Comparison of ENCODE assay signal across 14 mouse cellular contexts in genomic region chr8:12775302-12775975, GRCm38 (mm10). TPM values are rescaled to one million over a fixed set of nuclear protein-coding genes. Genes with fewer than 3 reads are reported as not detected.
DNase-seq lines count a peak whose midpoint lies in the region; ATAC-seq and TF ChIP-seq lines count a peak whose summit lies in the region.
"Had no signal": no experiment of that assay in that cellular context is flagged by ENCODE, and none has a peak within 500 bp of the region (broad histone marks: within the 10 kb centered on the region; RNA-seq: fewer than 3 reads in every experiment).

No protein-coding gene starts in this region.

- no peaks in the 10 kb centered on the region for H3K36me3 ChIP-seq in limb, embryonic 13.5 days
- H3K36me3 ChIP-seq in limb, embryonic 10.5 days, result no peaks in the 10 kb centered on the region
- H3K36me3 ChIP-seq in heart, embryonic 10.5 days, result no peaks in the 10 kb centered on the region
- H3K36me3 ChIP-seq in heart, embryonic 14.5 days (ENCODE audit: control insufficient read depth, insufficient read depth, low read length), result no peaks in the 10 kb centered on the region
- no peaks in the 10 kb centered on the region for H3K36me3 ChIP-seq in intestine, postnatal 0 days (ENCODE audit: control insufficient read depth, insufficient read depth)
- H3K36me3 ChIP-seq: forebrain, embryonic 15.5 days; midbrain, embryonic 13.5 days had no signal

- H3K9ac ChIP-seq in limb, embryonic 13.5 days, result 0 out of 2 replicates have a peak overlapping the region, but pooled peaks have one; percentile 1
- H3K9ac ChIP-seq in heart, embryonic 14.5 days (ENCODE audit: low read length), result peak overlapping the region; percentile 52; the same call in 1 of the 2 replicates
- no peak overlapping the region for H3K9ac ChIP-seq in intestine, postnatal 0 days (ENCODE audit: low read depth, low read length)
- H3K9ac ChIP-seq: forebrain, embryonic 15.5 days; liver, postnatal 0 days; midbrain, embryonic 13.5 days had no signal

- no peak for ATAC-seq in limb, embryonic 13.5 days (ENCODE audit: low FRiP score, low read depth)
- 0 out of 2 replicates have a peak, but pooled peaks have one; percentile 54 for ATAC-seq in heart, embryonic 14.5 days (ENCODE audit: insufficient number of reproducible peaks, insufficient read depth, low FRiP score, low read depth)
- peak; percentile 49 for ATAC-seq in intestine, postnatal 0 days
- ATAC-seq: forebrain, embryonic 15.5 days; liver, postnatal 0 days; midbrain, embryonic 13.5 days had no signal

- H3K27ac ChIP-seq in limb, embryonic 13.5 days, result no peak overlapping the region
- no peak overlapping the region for H3K27ac ChIP-seq in limb, embryonic 10.5 days
- H3K27ac ChIP-seq in heart, embryonic 10.5 days, result peak overlapping the region; percentile 81
- H3K27ac ChIP-seq in heart, embryonic 14.5 days (replicated peaks in 1 of 2; ENCODE audit: control insufficient read depth in 1 of 2, insufficient read depth in 1 of 2, low read depth in 2 of 2, low read length in 2 of 2), result peak overlapping the region; percentile 86 to 92
- peak overlapping the region; percentile 82 for H3K27ac ChIP-seq in intestine, postnatal 0 days (ENCODE audit: low read depth, low read length)
- H3K27ac ChIP-seq: forebrain, embryonic 15.5 days; midbrain, embryonic 13.5 days; stomach, postnatal 0 days had no signal

- 74% methylated on average over 9 of the region's 9 CpGs for WGBS in limb, embryonic 13.5 days
- WGBS in limb, embryonic 10.5 days, result 72% methylated on average over 9 of the region's 9 CpGs
- WGBS in heart, embryonic 10.5 days, result 46% methylated on average over 9 of the region's 9 CpGs
- WGBS in heart, embryonic 14.5 days, result 39% methylated on average over 9 of the region's 9 CpGs
- 44% methylated on average over 9 of the region's 9 CpGs for WGBS in intestine, postnatal 0 days

- no peak for TF ChIP-seq CTCF in intestine, postnatal 0 days (IDR thresholded peaks at IDR 0.05; ENCODE audit: low read depth)

- H3K4me1 ChIP-seq in limb, embryonic 13.5 days, result peaks cover 19% of the 10 kb centered on the region
- peaks cover 37% of the 10 kb centered on the region for H3K4me1 ChIP-seq in limb, embryonic 10.5 days
- H3K4me1 ChIP-seq in heart, embryonic 10.5 days, result peaks cover 83% of the 10 kb centered on the region
- H3K4me1 ChIP-seq in heart, embryonic 14.5 days (ENCODE audit: control insufficient read depth in 2 of 2, insufficient read depth in 2 of 2, low read length in 2 of 2), result peaks cover 55 to 68% of the 10 kb centered on the region in 2 experiments
- H3K4me1 ChIP-seq in intestine, postnatal 0 days (replicated peaks; ENCODE audit: control insufficient read depth, insufficient read depth, low read length), result peaks cover 16% of the 10 kb centered on the region; the same call in 1 of the 2 replicates
- H3K4me1 ChIP-seq: forebrain, embryonic 15.5 days; midbrain, embryonic 13.5 days had no signal

- DNase-seq in limb, embryonic 10.5 days (ENCODE audit: low spot score), result no peak
- DNase-seq in heart, embryonic 10.5 days (ENCODE audit: low spot score), result no peak
- no peak for DNase-seq in kidney, postnatal 36 days
- DNase-seq in kidney, adult 11 months, result no peak
- DNase-seq: cerebellum, postnatal 36 days; liver, postnatal 0 days; right cerebral cortex, postnatal 25 days; thymus, postnatal 14 days had no signal

- no peaks in the 10 kb centered on the region for H3K27me3 ChIP-seq in limb, embryonic 13.5 days
- no peaks in the 10 kb centered on the region for H3K27me3 ChIP-seq in limb, embryonic 10.5 days (ENCODE audit: low read depth, poor library complexity, severe bottlenecking)
- no peaks in the 10 kb centered on the region for H3K27me3 ChIP-seq in heart, embryonic 10.5 days (ENCODE audit: insufficient read depth, poor library complexity, severe bottlenecking)
- H3K27me3 ChIP-seq in heart, embryonic 14.5 days (ENCODE audit: control insufficient read depth, insufficient read depth, low read length), result no peaks in the 10 kb centered on the region
- no peaks in the 10 kb centered on the region for H3K27me3 ChIP-seq in intestine, postnatal 0 days (replicated peaks; ENCODE audit: control insufficient read depth, insufficient read depth, low read length)
- H3K27me3 ChIP-seq: forebrain, embryonic 15.5 days; midbrain, embryonic 13.5 days had no signal

- no peak overlapping the region for H3K4me3 ChIP-seq in limb, embryonic 13.5 days
- H3K4me3 ChIP-seq in limb, embryonic 10.5 days, result no peak overlapping the region
- peak overlapping the region; percentile 13; the same call in 1 of the 2 replicates for H3K4me3 ChIP-seq in heart, embryonic 10.5 days
- no peak overlapping the region for H3K4me3 ChIP-seq in heart, embryonic 14.5 days (ENCODE audit: control insufficient read depth in 1 of 2, insufficient read depth in 1 of 2, low read depth in 1 of 2, low read length in 2 of 2)
- no peak overlapping the region for H3K4me3 ChIP-seq in intestine, postnatal 0 days (ENCODE audit: low read depth, low read length)
- H3K4me3 ChIP-seq: forebrain, embryonic 15.5 days; midbrain, embryonic 13.5 days had no signal

- H3K9me3 ChIP-seq in limb, embryonic 13.5 days, result no peaks in the 10 kb centered on the region
- no peaks in the 10 kb centered on the region for H3K9me3 ChIP-seq in limb, embryonic 10.5 days (replicated peaks)
- no peaks in the 10 kb centered on the region for H3K9me3 ChIP-seq in heart, embryonic 10.5 days
- H3K9me3 ChIP-seq in heart, embryonic 14.5 days (ENCODE audit: control insufficient read depth, low read length), result no peaks in the 10 kb centered on the region
- no peaks in the 10 kb centered on the region for H3K9me3 ChIP-seq in intestine, postnatal 0 days (ENCODE audit: control insufficient read depth)
- H3K9me3 ChIP-seq: forebrain, embryonic 15.5 days; midbrain, embryonic 13.5 days had no signal

- no peak overlapping the region for H3K4me2 ChIP-seq in limb, embryonic 13.5 days (replicated peaks)
- H3K4me2 ChIP-seq in heart, embryonic 14.5 days (ENCODE audit: low read length), result peak overlapping the region; percentile 51
- no peak overlapping the region for H3K4me2 ChIP-seq in intestine, postnatal 0 days (replicated peaks; ENCODE audit: low read depth)
- H3K4me2 ChIP-seq: forebrain, embryonic 15.5 days; midbrain, embryonic 13.5 days had no signal

RNA-seq across cellular contexts. Expression of gene Atp11a, which starts 18.6 kb away (rescaled TPM):
- polyA plus RNA-seq in limb, embryonic 13.5 days (2015; fragmentation: Nextera tagmentation; extraction: Ambion mirVana), result 15.2 and 15.9 TPM in 2 replicates
- polyA plus RNA-seq in limb, embryonic 10.5 days (2016; fragmentation: Nextera tagmentation; extraction: Ambion mirVana), result 7.9 and 10.8 TPM in 2 replicates
- polyA plus RNA-seq in heart, embryonic 10.5 days (2016; fragmentation: Nextera tagmentation; extraction: Ambion mirVana), result 11.7 and 17.9 TPM in 2 replicates
- 19.9 and 21.7 TPM in 2 replicates for polyA plus RNA-seq in heart, embryonic 14.5 days (2014; fragmentation: Nextera tagmentation; extraction: Ambion mirVana)
- polyA plus RNA-seq in intestine, postnatal 0 days (2015; fragmentation: Nextera tagmentation; extraction: Ambion mirVana), result 23.3 and 24.3 TPM in 2 replicates

Comparison
In these comparisons a context has a peak if more than half of its experiments do, and no peak if none do; other contexts are left out.
1. H3K27ac ChIP-seq: peak in heart, embryonic 10.5 days (single experiment), heart, embryonic 14.5 days (2 of 2) and intestine, postnatal 0 days (single experiment); none in limb, embryonic 13.5 days (single experiment) and limb, embryonic 10.5 days (single experiment).